Mouse (Mus musculus) bone marrow, adult 2 months (tissue): ENCODE data around the gene E130308A19Rik. TPM values are rescaled to one million over a fixed set of nuclear protein-coding genes. Genes with fewer than 3 reads are reported as not detected.

Experiments used
- H3K27ac ChIP-seq: fragments of 200-500 bp; 2 replicates; pipeline ENCODE4 v1.5.1; 2012; ENCODE audit warnings: low read depth, mild to moderate bottlenecking, control low read depth, inconsistent platforms, low read length; ENCODE audit not compliant: control insufficient read depth, poor library complexity, insufficient read depth
- H3K4me1 ChIP-seq: fragments of 200-500 bp; 2 replicates; pipeline ENCODE4 v1.6.1; 2011; ENCODE audit warnings: low read length; ENCODE audit not compliant: control insufficient read depth, insufficient read depth
- H3K4me3 ChIP-seq: fragments of 200-500 bp; replicated peaks from 2 replicates; pipeline ENCODE3; 2011; ENCODE audit warnings: mild to moderate bottlenecking, low read depth, low read length, control low read depth; ENCODE audit not compliant: control insufficient read depth
- CTCF ChIP-seq: fragments of 200-500 bp; IDR thresholded peaks from 2 replicates; pipeline ENCODE4 v1.5.1; 2011; ENCODE audit warnings: low read length, control low read depth; ENCODE audit not compliant: control insufficient read depth, insufficient read depth
- POLR2A ChIP-seq: fragments of 200-500 bp; IDR thresholded peaks from 2 replicates; pipeline ENCODE4 v1.6.1; 2011; ENCODE audit warnings: low read depth, mild to moderate bottlenecking, control low read depth, low read length, borderline replicate concordance; ENCODE audit not compliant: control insufficient read depth
- WGBS: fragments of 180-500 bp; shearing (Covaris S2); methylation state at CpG from one replicate; pipeline ENCODE4 v1.1.7; 2018; 5-methylcytosine and 5-hydroxymethylcytosine counted together
- polyA plus RNA-seq: library from polyadenylated mRNA; stranded (reverse); fragments of >200 nt; gene quantifications from 2 replicates; pipeline ENCODE4 v1.2.4, GENCODE M21; 2011; ENCODE audit warnings: low replicate concordance; ENCODE audit not compliant: missing spikeins, insufficient read depth, insufficient read length

E130308A19Rik gene
- polyA plus RNA-seq, 1 experiment: 6.5 TPM

- Histone ChIP-seq H3K27ac (no peak overlapping the region), H3K4me1 (no peaks in the 10 kb centered on the region; the same call in 1 of the 2 replicates), H3K4me3 (no peak overlapping the region)
- TF ChIP-seq POLR2A (no peak), CTCF (peak; percentile 46)
- WGBS: 94% methylated on average over 4 of the region's 4 CpGs
Observed at GRCm38 (mm10) chr4:59739321-59739720, 113.3 kb downstream of the E130308A19Rik start.

GRCm38 (mm10) chr4:59739882-59740281 is 113.9 kb downstream of the E130308A19Rik start:
- Histone ChIP-seq H3K27ac (no peak overlapping the region), H3K4me1 (no peaks in the 10 kb centered on the region; the same call in 1 of the 2 replicates), H3K4me3 (no peak overlapping the region)
- TF ChIP-seq CTCF (no peak), POLR2A (no peak)
- 84% methylated on average over 2 of the region's 2 CpGs for WGBS

GRCm38 (mm10) chr4:59753491-59754140 is 127.6 kb downstream of the E130308A19Rik start:
- WGBS: 62% methylated on average over 13 of the region's 13 CpGs
- TF ChIP-seq POLR2A (no peak), CTCF (no peak)

GRCm38 (mm10) chr4:59756332-59757082 is 130.5 kb downstream of the E130308A19Rik start:
- H3K27ac ChIP-seq: no peak overlapping the region
- H3K4me3 ChIP-seq: no peak overlapping the region
- H3K4me1 ChIP-seq: peaks cover 1% of the 10 kb centered on the region; the same call in 1 of the 2 replicates
- TF ChIP-seq POLR2A: no peak
- TF ChIP-seq CTCF: no peak
- WGBS: 66% methylated on average over 9 of the region's 9 CpGs

More at GRCm38 (mm10) chr4:59753491-59754140, 127.6 kb downstream of the E130308A19Rik start:
- Histone ChIP-seq H3K27ac (no peak overlapping the region), H3K4me1 (no peaks in the 10 kb centered on the region; the same call in 1 of the 2 replicates), H3K4me3 (no peak overlapping the region)

GRCm38 (mm10) chr4:59757452-59758435 is 131.7 kb downstream of the E130308A19Rik start:
- WGBS: 73% methylated on average over 12 of the region's 12 CpGs
- Histone ChIP-seq H3K4me3 (no peak overlapping the region), H3K27ac (peak overlapping the region; percentile 49; the same call in 1 of the 2 replicates), H3K4me1 (peaks cover 1% of the 10 kb centered on the region; the same call in 1 of the 2 replicates)
- TF ChIP-seq POLR2A (no peak), CTCF (no peak)

- WGBS: 82% methylated on average over 4 of the region's 4 CpGs
- Histone ChIP-seq H3K27ac (no peak overlapping the region), H3K4me3 (no peak overlapping the region), H3K4me1 (peaks cover 1% of the 10 kb centered on the region; the same call in 1 of the 2 replicates)
- TF ChIP-seq POLR2A (no peak), CTCF (no peak)
Observed at GRCm38 (mm10) chr4:59760016-59760415, 134.0 kb downstream of the E130308A19Rik start.

- Histone ChIP-seq H3K27ac (no peak overlapping the region), H3K4me1 (peaks cover 1% of the 10 kb centered on the region; the same call in 1 of the 2 replicates), H3K4me3 (no peak overlapping the region)
- 64% methylated on average over 10 of the region's 10 CpGs for WGBS
- TF ChIP-seq CTCF (no peak), POLR2A (no peak)
Observed at GRCm38 (mm10) chr4:59760636-59761364, 134.8 kb downstream of the E130308A19Rik start.
